Mouse (Mus musculus): ENCODE measurements at regions not wholly inside any gene's neighbourhood (a gene's known extent, or its start where the extent isn't known, plus 50 kb on each side); places are given as distances from the start of the nearest gene placed in this dataset.

GRCm38 (mm10) chr12:96275894-96276293, 583.9 kb downstream of the Flrt2 start:
- TF ChIP-seq POLR2A (IDR thresholded peaks at IDR 0.05; ENCODE audit: borderline replicate concordance, low read depth, low read length) (no peak), CTCF (IDR thresholded peaks at IDR 0.05; ENCODE audit: low read depth, low read length) (no peak)
